Mouse (Mus musculus): Measurements from ENCODE around the gene Rps6ka2.

Rps6ka2 gene

DNA sequence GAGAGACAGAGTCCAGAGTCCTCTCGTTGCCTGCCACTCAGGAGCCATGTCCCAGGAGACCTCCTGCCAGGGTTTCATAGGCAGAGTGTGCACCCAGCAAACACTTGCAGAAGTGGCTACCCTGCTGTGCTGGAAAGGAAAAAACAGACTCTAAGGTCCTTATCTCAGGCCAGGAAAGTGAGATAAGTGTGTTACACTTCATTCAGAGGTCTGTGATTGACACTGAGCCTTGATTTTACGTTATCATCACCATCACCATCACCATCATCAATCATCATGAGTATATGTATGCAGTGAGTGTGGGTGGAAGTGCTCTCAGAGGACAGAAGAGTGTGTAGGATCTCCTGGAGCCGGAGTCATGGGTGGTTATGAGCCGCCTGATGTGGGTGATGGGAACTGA is 51.4 kb downstream of the Rps6ka2 start:
- no peak for DNase-seq (ENCODE audit: low read depth)

DNA sequence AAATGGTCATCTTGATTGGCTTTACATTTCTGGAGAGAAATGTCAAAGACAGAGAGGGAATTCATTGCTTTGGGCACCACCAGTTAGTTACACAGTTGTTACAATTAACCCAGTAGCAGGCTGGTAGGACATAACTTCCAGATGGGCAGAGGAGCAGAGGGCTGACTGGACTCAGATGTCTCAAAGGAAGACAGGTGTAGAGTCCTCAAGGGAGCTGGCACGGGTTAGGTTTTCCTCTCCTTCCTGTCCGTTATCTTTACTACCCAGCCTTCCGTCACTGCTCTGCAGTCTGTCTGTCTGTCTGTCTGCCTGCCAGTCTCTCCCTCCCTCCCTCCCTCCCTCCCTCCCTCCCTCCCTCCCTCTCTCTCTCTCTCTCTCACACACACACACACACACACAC is 52.3 kb downstream of the Rps6ka2 start:
- DNase-seq (ENCODE audit: low read depth) = no peak

DNA sequence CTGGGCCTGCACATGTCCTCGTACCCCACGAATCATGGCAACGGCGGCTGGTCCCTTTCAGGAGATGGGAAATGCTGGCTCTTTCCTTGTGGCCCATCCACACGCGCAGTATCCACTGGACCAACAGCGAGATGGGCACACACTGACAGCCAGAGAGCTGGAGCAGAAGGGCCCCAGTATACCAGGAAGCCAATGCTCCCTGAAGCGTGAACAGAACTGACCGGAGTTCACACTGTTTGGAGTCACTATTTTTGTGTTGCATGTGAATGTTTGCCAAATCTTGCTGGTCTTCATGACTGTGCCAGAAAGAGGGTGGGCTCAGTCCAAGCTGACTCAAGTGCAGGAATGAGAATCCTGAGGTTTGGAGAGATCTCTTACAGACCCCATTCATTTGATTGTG is 58.6 kb downstream of the Rps6ka2 start:
- DNase-seq (ENCODE audit: low read depth) = peak; percentile 42

DNA sequence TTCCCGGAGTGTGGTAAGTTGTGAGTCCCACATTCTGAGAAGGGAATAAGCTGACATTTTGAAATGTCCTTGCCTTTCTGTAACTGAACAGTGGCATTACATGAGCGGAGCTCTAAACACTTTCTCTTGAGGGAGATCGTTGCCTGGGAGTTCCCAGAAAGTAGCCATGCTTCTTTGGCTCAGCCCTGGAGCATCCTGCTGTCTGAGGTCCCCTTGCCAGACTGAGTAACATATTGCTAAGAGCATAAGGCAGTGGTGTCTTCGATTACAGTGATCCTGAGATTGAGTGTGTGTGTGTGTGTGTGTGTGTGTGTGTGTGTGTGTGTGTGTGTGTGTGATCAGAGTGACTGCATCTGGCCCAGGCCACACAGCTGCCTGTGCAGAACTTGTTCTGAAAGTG is 61.4 kb downstream of the Rps6ka2 start:
- DNase-seq (ENCODE audit: low read depth) = no peak

DNA sequence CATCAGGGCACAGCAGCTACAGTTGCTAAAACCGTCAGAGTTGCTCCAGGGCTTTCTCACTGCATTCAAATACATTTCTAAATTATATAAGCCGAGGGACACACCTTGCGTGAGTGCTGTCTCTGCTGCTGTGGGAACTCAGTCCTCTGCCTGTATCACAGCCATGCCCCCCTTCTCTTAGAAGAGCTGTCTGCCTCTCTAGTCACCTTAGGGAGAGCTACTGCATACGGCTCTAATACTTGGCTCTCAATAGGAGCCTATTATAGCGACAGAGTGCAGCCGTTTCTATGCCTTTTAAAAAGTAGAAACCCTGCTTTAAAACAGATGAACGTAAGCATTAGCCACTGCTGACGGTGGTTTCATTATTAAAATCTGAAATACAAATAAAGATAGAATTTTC is 61.9 kb downstream of the Rps6ka2 start:
- no peak for DNase-seq (ENCODE audit: low read depth)

DNA sequence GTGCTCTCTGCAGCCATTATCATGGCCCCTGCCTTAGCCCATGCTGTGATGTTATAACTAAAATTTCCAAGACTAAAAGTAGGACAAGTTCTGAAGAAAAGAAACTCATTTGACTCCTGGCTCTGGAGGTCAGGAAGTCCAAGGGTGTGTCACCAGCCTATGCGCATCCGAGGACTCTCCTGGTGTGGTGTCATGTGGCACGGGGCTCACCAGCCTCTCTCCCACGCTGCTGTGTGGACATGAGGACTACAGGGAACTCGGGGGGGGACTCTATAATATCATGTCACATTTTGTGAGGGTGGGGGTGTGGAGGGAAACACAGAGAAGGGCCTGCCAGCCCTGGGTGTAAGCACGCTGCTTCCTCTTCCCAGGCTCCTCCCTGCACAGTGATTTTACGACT is 62.5 kb downstream of the Rps6ka2 start:
- no peak for DNase-seq (ENCODE audit: low read depth)

DNA sequence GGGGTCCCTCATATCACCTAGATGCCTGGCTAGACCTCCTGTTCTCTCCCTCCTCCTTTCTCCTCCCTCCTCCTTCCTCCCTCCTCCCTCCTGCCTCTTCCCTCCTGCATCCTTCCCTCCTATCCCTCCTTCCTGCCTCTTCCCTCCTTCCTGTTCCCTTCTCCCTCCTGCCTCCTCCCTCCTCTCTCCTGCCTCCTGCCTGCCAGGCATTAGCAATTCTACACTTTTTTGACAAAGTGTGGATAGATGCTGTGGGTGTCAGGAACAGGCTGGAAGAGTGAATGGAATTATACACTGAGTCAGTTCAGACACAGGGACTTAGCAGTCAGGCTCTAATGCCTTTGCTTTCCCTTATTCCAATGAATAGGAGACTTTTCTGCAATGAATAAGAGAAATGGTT is 63.3 kb downstream of the Rps6ka2 start:
- no peak for DNase-seq (ENCODE audit: low read depth)

DNA sequence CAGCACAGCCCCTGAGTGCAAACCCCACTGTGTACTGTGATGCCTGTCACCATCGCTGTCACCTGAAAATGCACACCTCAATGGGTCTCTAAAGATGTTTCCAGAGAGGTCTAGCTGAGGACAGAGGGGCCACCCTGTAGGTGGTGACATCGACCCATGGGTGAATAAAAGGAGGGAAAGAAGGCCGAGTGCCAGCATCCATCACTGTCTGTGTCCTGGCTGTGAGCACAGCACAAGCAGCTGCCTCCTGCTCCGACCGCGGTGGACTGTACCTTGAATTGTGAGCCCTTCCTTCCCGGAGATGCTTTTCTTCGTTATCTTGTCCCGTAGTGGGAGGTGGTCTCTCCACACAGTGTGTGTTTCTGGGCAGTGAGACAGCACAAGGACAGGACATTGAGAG is 67.8 kb downstream of the Rps6ka2 start:
- DNase-seq (ENCODE audit: low read depth) = no peak

DNA sequence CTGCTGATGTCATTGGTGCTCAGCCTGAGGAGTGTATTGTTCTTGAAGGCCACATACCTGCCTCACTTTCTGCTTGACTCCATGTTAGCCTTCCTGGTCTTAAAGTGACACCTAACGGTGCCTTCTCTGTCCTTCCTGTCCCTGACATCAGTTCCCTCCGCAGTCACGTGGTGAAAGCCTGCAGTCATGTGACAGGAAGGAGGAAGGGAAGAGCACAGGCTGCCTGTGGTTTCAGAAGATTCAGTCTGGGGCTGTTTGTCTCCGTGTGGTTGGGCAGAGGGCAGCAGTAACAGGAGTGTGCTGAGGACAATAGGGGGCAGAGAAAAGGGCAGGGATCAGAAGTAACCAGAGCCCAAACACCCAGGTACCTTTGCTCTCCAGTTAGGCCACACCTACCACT is 68.9 kb downstream of the Rps6ka2 start:
- DNase-seq (ENCODE audit: low read depth) = no peak

DNA sequence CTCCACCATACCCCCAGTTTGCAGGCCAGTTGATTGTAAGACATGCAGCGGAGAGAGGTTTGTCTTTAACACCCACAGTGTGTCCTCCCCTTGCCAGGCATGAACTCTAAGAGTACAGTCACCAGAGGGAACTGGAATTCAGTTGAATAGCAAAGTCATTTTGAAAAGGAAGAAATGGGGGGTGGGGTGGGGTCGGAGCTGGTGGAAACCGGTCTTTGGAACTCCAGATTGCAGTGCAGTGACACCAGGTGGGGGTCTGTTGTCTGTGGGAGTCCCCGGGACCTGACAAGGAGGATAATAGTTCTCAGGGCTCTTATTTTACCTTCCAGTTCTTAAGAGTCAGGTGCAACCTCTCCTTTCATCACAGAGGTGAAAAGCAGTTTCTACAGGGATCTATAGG is 70.6 kb downstream of the Rps6ka2 start:
- DNase-seq (ENCODE audit: low read depth) = no peak

DNA sequence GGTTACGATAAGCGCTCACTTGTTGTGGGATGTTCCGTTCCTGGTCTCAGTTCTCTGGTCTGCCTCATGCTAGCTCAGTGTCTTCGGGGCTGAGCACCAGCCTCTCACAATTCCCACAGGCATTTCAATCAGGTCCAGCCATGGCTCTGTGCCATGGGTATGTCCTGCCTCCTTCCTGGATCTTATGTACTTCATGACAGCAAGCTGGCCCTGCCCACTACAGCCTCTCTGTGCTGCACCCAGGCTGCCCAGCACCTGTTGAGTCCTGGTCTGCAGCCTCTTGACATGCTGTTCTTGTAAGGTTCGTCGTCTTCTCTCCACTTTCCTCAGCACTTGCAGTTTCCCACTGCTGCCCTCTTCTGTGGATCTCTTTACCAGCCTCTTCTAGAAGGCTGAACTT is 75.2 kb downstream of the Rps6ka2 start:
- peak; percentile 46 for DNase-seq (ENCODE audit: low read depth)

DNA sequence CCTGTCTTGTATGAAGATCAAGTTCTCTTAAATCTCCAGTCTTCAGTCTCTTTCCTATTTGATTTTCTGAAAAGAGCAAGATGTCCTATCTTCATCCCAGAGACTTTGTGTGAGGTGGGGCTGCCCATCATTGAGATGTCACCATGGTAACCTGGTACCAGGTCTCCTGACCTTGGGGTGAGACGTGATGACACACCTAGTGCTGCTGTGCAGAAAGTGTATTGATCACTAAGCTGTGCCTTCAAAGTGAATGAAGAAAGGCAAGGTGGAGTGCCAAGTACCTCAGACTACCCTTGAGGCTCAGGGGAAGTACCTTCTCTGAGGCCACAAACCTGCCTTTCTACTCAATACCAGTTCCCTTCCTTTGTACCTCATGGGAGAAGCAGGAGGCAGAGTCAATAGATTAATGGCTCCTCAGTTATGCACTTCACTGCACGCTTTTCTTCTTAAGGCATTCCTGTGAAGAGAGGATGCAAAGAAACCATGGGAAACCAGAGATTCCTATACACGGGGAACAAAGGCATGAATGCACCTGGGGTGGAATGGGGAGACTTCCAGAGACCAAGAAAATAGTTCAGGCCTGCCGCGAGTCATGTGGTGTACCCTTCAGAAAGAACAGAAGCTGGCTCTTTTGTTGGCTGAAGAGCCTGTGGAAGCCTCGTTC is 77.1 kb downstream of the Rps6ka2 start:
- no peak for DNase-seq (ENCODE audit: low read depth)

DNA sequence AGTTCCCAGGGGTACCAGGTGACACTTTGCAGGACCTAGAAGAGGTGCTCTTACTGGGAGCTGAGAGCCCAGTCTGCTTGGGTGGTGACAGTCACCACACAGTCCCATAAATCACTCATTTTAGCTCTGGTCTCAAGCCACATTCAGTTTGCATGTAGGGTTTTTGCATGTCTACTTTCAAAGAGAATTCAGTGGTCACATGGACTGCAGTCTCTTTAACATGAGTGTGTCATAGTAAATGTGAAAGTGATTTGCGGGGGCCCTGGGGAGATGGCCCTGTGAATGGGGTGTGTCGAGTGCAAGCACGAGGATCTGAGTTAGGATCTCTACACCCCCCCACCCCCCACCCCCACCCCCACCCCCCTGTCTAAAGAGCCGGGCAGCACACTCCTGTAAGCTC is 80.5 kb downstream of the Rps6ka2 start:
- DNase-seq (ENCODE audit: low read depth) = no peak

DNA sequence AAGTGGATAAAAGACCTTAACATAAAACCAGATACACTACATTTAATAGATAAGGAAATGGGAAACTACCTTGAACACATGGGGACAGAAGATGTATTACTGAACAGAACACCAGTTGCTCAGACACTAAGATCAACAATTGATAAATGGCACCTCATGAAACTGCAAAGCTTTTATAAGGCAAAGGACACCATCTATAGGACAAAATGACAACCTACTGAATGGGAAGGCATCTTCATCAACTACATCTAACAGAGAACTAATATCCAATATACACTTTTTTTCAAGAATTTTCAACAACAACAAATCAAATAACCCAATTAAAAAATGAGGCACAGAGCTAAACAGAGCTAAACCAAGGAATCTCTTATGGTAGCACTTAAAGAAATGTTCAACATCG is 87.3 kb downstream of the Rps6ka2 start:
- no peak for DNase-seq (ENCODE audit: low read depth)

DNA sequence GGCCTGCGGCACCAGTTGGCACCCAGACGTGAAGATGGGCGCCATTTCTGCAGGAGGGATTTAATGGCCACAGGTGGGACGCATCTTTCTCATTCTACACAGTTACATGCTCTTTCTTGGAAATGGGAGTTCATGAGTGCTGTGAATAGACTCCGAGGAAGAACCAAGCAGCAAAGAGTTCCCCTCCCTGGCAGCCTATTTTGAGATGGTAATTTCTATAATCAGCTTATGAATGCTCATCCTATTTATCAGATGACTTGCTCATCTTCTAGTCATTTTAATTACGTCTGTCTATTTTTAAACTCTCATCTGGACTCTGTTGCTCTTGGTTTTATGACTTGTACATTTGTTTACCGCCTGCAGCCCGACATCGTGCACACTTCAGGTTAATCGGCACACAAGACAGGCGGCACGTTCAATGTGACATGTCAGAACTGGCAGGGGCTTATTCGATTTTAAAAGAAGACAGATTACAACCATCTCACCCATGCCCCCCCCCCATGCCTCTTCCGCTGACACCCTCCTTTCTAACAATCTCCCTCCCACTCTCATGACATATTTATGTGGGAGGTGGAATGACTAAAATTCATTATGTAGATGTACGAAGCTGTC is 88.9 kb downstream of the Rps6ka2 start:
- DNase-seq (ENCODE audit: low read depth) = no peak

DNA sequence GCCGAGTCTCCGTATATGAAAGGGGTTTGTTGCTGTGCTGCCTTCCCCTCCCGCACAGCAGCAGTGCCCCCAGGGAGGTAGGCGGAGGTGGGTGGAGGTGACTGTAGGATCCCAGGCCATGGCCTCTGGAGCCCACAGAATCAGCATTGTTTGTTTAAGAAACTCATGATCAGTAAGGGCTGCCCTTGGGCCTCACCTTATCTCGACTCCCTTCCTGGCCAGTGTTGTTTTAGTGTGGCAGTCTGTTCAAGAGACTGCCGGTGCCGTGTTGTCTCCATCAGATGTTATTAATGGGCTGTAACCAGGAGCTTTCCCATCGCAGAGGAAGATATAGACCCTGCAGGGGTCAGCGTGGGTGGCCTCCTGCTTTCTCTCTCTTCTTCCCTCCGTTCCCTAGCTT is 90.4 kb downstream of the Rps6ka2 start:
- DNase-seq (ENCODE audit: low read depth) = no peak

DNA sequence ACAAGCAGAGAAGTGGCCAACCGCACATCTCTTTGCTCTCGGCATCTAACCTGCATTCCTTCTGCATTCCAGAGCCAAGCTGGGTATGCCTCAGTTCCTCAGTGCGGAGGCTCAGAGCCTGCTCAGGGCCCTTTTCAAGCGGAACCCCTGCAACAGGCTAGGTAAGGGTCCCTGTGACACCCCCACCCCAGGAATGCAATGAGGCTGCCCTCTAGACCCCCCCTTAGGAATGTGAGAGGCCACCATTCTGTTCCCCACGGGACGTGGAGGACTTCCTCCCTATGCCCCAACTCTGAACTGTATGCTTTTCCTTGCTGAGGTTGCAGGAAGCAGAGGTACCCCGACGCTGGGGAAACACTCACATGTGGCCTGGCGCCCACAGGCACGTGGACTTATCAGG is 92.1 kb downstream of the Rps6ka2 start:
- no peak for DNase-seq (ENCODE audit: low read depth)

DNA sequence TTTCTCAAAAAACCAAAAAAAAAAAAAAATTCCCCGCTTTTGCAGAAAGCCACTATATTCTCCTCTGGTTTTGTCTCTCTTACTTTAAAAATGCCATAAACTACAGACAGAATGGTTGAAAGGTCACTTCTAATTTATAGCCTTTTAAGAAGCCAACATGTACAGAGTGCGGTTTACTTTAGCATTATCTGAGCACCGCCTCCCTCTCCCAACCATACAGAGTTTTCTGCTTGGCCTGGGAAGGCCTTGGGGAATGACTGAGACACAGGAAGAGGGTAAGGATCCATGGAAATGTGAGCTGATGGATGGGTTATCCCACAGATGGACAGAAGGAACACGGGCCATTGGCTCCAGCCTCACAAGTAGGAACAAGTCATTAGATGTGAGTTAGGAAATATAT is 92.7 kb downstream of the Rps6ka2 start:
- no peak for DNase-seq (ENCODE audit: low read depth)

DNA sequence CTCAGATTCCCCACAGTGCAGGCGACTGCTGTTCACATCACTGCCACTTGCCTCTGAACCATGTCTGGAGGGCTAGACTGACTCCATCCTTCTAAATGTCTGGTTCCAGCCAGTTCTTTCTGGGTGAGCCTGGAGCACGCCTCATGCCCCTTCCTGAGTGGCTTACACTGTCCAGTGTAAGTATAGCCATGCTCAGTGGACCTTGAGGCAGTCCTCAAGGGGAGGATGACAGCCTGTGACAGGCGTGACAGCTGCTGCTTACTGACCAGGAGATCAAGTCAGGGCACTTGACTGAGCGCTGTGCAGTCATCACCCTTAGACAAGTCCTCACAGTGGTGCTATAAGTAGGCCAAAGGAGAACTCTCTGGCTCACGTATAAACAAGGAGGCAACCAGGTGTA is 94.7 kb downstream of the Rps6ka2 start:
- DNase-seq (ENCODE audit: low read depth) = no peak

DNA sequence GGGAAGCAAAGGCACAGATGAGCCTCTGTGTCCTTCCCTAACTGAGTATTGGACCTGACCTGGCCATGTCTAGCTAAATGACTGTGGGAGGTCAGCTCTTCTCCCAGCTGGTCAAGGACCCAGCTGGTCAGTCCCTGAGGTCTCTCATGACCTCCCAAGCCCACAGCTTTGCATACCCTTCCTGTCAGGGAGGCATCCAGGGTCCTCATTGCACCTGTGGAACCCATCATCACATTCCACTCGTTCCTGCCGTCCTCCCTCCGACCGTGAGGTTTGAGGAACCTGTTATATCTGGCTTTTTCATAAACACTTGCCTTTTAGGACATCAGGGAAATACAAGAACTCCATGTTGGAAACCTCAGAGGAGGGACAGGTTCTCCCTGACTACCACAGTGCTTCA is 95.4 kb downstream of the Rps6ka2 start:
- no peak for DNase-seq (ENCODE audit: low read depth)

DNA sequence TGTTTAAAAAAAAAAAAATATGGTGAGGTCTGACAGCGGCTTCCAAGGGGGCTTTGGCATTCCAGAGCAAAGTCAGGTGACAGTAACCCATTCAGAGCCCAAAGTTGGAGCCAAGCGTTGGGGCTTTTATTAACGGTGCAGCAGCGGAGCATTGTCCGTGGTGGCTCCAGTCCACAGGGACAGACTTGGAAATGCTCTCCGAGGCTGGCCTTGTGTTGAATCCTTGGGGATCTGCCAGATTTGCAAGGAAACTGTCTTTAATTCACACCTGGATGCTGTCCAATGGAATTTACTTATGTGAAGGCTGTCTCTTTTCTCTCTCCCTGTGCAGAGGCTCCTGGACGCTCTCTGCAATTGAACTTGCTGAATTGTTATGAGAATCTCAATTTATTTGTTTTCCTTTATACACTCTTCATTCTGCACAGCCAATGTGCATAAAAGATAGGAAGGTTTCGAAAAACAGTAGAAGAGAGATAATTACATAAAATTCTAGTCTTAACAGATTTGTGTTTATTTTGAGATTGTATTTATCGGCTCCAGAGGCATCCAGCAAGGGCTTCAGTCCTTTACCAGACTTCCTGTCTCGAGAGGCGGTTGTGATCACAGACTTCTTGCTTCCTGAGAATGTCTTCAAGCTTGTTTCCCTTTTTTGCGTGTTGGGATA is 95.9 kb downstream of the Rps6ka2 start:
- no peak for DNase-seq (ENCODE audit: low read depth)

DNA sequence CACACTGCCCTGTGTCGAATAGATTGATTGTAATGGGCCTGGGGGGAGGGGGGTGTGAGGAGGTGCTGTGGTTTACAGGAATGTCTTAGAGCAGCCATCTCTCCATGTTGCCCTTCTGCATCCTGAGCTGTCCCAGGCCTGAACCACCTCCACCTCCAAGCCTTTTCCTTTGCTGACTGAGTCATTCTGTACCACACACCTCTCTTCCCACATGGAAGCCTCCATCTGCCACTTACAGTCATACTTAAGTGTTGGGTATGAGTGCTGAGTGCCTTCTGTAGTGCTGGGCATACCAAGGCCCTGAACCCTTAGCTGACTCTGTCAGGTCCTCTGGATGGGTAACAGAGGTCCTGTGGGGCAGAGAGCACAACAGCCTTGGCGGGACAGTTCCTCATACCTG is 97.9 kb downstream of the Rps6ka2 start:
- no peak for DNase-seq (ENCODE audit: low read depth)

DNA sequence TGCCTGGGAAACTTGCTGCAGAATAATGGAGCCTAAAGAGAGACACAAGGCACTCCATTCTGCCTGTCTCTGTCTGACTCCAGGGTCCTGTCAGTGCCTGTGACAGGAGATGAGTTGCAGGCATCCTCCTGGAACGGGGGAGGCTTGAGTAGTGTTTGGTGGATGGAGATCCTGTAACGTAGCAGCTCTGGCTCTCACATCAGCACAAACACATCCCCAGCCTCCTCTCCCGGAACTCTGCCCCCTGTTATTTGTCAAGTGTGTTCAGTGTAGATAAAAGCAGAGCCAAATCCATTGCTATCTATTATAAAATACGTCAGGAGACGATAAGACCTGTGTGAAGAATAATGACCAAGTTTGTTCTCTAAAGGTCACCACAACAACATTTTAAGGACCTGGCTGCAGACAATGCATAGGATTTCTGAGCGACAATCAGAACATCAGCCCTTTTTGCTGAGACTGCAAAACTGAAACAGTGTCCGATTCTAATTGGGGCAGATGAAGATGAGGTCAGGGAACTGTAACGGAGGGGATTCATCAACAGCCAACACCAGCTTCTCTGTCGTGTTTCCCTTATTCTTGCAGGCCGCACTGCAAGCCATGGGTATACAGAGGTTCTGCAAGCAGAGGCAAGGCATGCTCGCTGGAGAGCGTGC is 99.4 kb downstream of the Rps6ka2 start:
- DNase-seq (ENCODE audit: low read depth) = no peak

Data from NIH3T3 (cell line).